In genomic region chr15:79935654-79936373, GRCm38 (mm10) we compare ENCODE assay signal across 29 mouse cellular contexts. TPM values are rescaled to one million over a fixed set of nuclear protein-coding genes. Genes with fewer than 3 reads are reported as not detected.
DNase-seq lines count a peak whose midpoint lies in the region; ATAC-seq and TF ChIP-seq lines count a peak whose summit lies in the region.
"Had no signal": no experiment of that assay in that cellular context is flagged by ENCODE, and none has a peak within 500 bp of the region (broad histone marks: within the 10 kb centered on the region; RNA-seq: fewer than 3 reads in every experiment).

No protein-coding gene starts in this region.

- H3K36me3 ChIP-seq in kidney, embryonic 14.5 days (ENCODE audit: control insufficient read depth, insufficient read depth, low read length) = no peaks in the 10 kb centered on the region
- H3K36me3 ChIP-seq: embryonic facial prominence, embryonic 12.5 days; hindbrain, embryonic 15.5 days; intestine, embryonic 15.5 days; limb, embryonic 12.5 days; neural tube, embryonic 12.5 days; stomach, embryonic 15.5 days had no signal

- no peak for ATAC-seq in kidney, embryonic 14.5 days (ENCODE audit: low FRiP score, low TSS enrichment)
- ATAC-seq: activated CD4-positive, CD25-positive, alpha-beta regulatory T cell, adult 4 months; forebrain, postnatal 0 days; intestine, embryonic 15.5 days; Patski had no signal

- no peak overlapping the region for H3K4me3 ChIP-seq in gastrocnemius, adult 2 months
- H3K4me3 ChIP-seq in kidney, embryonic 14.5 days (ENCODE audit: low read length) = no peak overlapping the region
- H3K4me3 ChIP-seq: embryonic facial prominence, embryonic 12.5 days; heart, adult 2 months; hindbrain, embryonic 15.5 days; intestine, embryonic 15.5 days; limb, embryonic 12.5 days; neural tube, embryonic 12.5 days; stomach, embryonic 15.5 days had no signal

- no peak overlapping the region for H3K4me2 ChIP-seq in kidney, embryonic 14.5 days (replicated peaks; ENCODE audit: low read depth, low read length)
- H3K4me2 ChIP-seq: hindbrain, embryonic 15.5 days; intestine, embryonic 15.5 days; liver, embryonic 11.5 days; stomach, embryonic 15.5 days had no signal

- H3K27ac ChIP-seq in gastrocnemius, adult 2 months = no peak overlapping the region
- no peak overlapping the region for H3K27ac ChIP-seq in kidney, embryonic 14.5 days (ENCODE audit: low read depth, low read length)
- H3K27ac ChIP-seq: embryonic facial prominence, embryonic 12.5 days; heart, adult 2 months; hindbrain, embryonic 15.5 days; intestine, embryonic 15.5 days; limb, embryonic 12.5 days; neural tube, embryonic 12.5 days; stomach, embryonic 15.5 days had no signal

- H3K9me3 ChIP-seq in kidney, embryonic 14.5 days (ENCODE audit: control insufficient read depth, low read length) = no peaks in the 10 kb centered on the region
- H3K9me3 ChIP-seq: embryonic facial prominence, embryonic 12.5 days; hindbrain, embryonic 15.5 days; intestine, embryonic 15.5 days; limb, embryonic 12.5 days; neural tube, embryonic 12.5 days; stomach, embryonic 15.5 days had no signal

- peak; percentile 4 for DNase-seq in gastrocnemius, adult 2 months
- DNase-seq in gastrocnemius, postnatal 14 days = no peak
- peak; percentile 72 for DNase-seq in ES-CJ7 (ENCODE audit: low read depth, low spot score)
- peak; percentile 18 for DNase-seq in induced T-regulatory cell, adult 2 months (ENCODE audit: low read depth)
- peak; percentile 70 for DNase-seq in lung, postnatal 36 days
- DNase-seq in embryo, embryonic 10.5 days (ENCODE audit: low spot score) = no peak
- no peak for DNase-seq in adrenal gland, adult 18-20 months (ENCODE audit: low spot score in 2 of 2)
- DNase-seq: adrenal gland, postnatal 25 days; cerebellum, adult 9-11 months; forebrain, postnatal 0 days; gastrocnemius, postnatal 36 days; heart, adult 2 months; heart, postnatal 36 days; kidney, adult 8-10 months; kidney, postnatal 14 days; midbrain, embryonic 14.5 days; retina, postnatal 1 day; thymus, postnatal 25 days had no signal

- TF ChIP-seq CTCF in gastrocnemius, adult 2 months (IDR thresholded peaks at IDR 0.05) = no peak

- 0 out of 2 replicates have a peak, but pooled peaks cover 4% of the 10 kb centered on the region for H3K4me1 ChIP-seq in kidney, embryonic 14.5 days (ENCODE audit: control insufficient read depth, insufficient read depth, low read length)

- intact Hi-C loops in gastrocnemius, adult 2 months (cut with DNase I) = loop anchor here (10.0 kb wide), 1 partner anchor 769 kb away; no protein-coding TSS in a partner anchor
- intact Hi-C loops in gastrocnemius, postnatal 14 days (cut with DNase I; ENCODE audit: low total_unique reads) = no loop called here

- WGBS in kidney, embryonic 14.5 days = 28% methylated on average over 9 of the region's 9 CpGs

- H3K27me3 ChIP-seq in kidney, embryonic 14.5 days (ENCODE audit: control insufficient read depth, insufficient read depth, low read length) = peaks cover 22% of the 10 kb centered on the region
- H3K27me3 ChIP-seq: CH12.LX, Patski had no signal

- no peak overlapping the region for H3K9ac ChIP-seq in kidney, embryonic 14.5 days (ENCODE audit: low read depth, low read length)
- H3K9ac ChIP-seq: embryonic facial prominence, embryonic 12.5 days; forebrain, postnatal 0 days; hindbrain, embryonic 15.5 days; intestine, embryonic 15.5 days; limb, embryonic 12.5 days; neural tube, embryonic 12.5 days; stomach, embryonic 15.5 days had no signal

RNA-seq across cellular contexts. Expression of gene Cbx7, which starts 35.1 kb away (rescaled TPM):
- 10 to 100 TPM; 18.9 to 19.6 TPM for total RNA-seq in gastrocnemius, adult 2 months (2021)
- 1 to 10 TPM; 3.7 to 4.5 TPM for total RNA-seq in gastrocnemius, postnatal 14 days (2021)
- 10 to 100 TPM; 20.8 to 24.7 TPM for total RNA-seq in adrenal gland, adult 18-20 months (2021)
- 1.5 and 2.0 TPM in 2 replicates for polyA plus RNA-seq in kidney, embryonic 14.5 days (2014; fragmentation: Nextera tagmentation; extraction: Ambion mirVana)

RNA-seq across cellular contexts. Expression of gene Apobec3, which starts 44.4 kb away (rescaled TPM):
- total RNA-seq in gastrocnemius, adult 2 months (2021) = 1 to 10 TPM; 2.4 to 2.6 TPM
- total RNA-seq in gastrocnemius, postnatal 14 days (2021) = 1 to 10 TPM; 4.7 to 7.9 TPM
- 10 to 100 TPM; 12.8 to 13.0 TPM for total RNA-seq in adrenal gland, adult 18-20 months (2021)
- polyA plus RNA-seq in kidney, embryonic 14.5 days (2014; fragmentation: Nextera tagmentation; extraction: Ambion mirVana) = 20.3 and 25.3 TPM in 2 replicates

Comparison
In these comparisons a context has a peak if more than half of its experiments do, and no peak if none do; other contexts are left out.
1. DNase-seq: peak in gastrocnemius, adult 2 months (single experiment), ES-CJ7 (single experiment), induced T-regulatory cell, adult 2 months (single experiment) and lung, postnatal 36 days (single experiment); none in gastrocnemius, postnatal 14 days (single experiment), embryo, embryonic 10.5 days (single experiment) and adrenal gland, adult 18-20 months (0 of 2).